Mouse (Mus musculus) myocyte (in vitro differentiated cells): Measurements from ENCODE around the gene Gm4894. TPM values are rescaled to one million over a fixed set of nuclear protein-coding genes. Genes with fewer than 3 reads are reported as not detected.

ENCODE experiments used
- H3K27me3 ChIP-seq: one replicate; pipeline ENCODE4 v1.6.1; 2011; ENCODE audit not compliant: control insufficient read depth, insufficient read depth, insufficient read length
- H3K36me3 ChIP-seq: one replicate; pipeline ENCODE4 v1.6.1; 2011; ENCODE audit not compliant: control insufficient read depth, insufficient read depth
- H3K4me2 ChIP-seq: one replicate; pipeline ENCODE4 v1.6.1; 2011; ENCODE audit warnings: low read depth, control low read depth
- H3K4me3 ChIP-seq: one replicate; pipeline ENCODE4 v1.5.1; 2011; ENCODE audit warnings: mild to moderate bottlenecking, control low read depth, moderate library complexity
- H3K79me2 ChIP-seq: one replicate; pipeline ENCODE4 v1.6.1; 2011; ENCODE audit not compliant: control insufficient read depth, insufficient read depth
- H3ac ChIP-seq: one replicate; pipeline ENCODE4 v1.6.1; 2011; ENCODE audit not compliant: control insufficient read depth, insufficient read length
- CEBPB ChIP-seq: IDR thresholded peaks from 2 replicates; pipeline ENCODE4 v1.6.1; 2011; ENCODE audit warnings: mild to moderate bottlenecking, moderate library complexity; ENCODE audit not compliant: poor library complexity, insufficient read depth, severe bottlenecking
- E2F4 ChIP-seq: IDR thresholded peaks from one replicate; pipeline ENCODE4 v1.6.1; 2011; ENCODE audit warnings: mild to moderate bottlenecking, control low read depth, moderate library complexity; ENCODE audit not compliant: insufficient read depth
- MAX ChIP-seq: IDR thresholded peaks from one replicate; pipeline ENCODE4 v1.6.1; 2011; ENCODE audit warnings: low read depth, mild to moderate bottlenecking, control low read depth
- MYOD1 ChIP-seq, 3 experiments: IDR thresholded peaks; one replicate each; pipeline ENCODE4 v1.6.1; 2011; ENCODE audit warnings: control low read depth in 2 of 3, low read depth in 2 of 3, mild to moderate bottlenecking in 2 of 3, moderate library complexity in 1 of 3; ENCODE audit not compliant: insufficient read length in 2 of 3, control insufficient read depth in 1 of 3
- MYOG ChIP-seq, 3 experiments: IDR thresholded peaks; one replicate each; pipeline ENCODE4 v1.6.1; 2011; ENCODE audit warnings: control low read depth in 2 of 3, low read depth in 2 of 3, mild to moderate bottlenecking in 2 of 3; ENCODE audit not compliant: insufficient read length in 2 of 3, control insufficient read depth in 1 of 3, insufficient read depth in 1 of 3
- POLR2A ChIP-seq: IDR thresholded peaks from one replicate; pipeline ENCODE4 v1.6.1; 2011; ENCODE audit warnings: low read depth, mild to moderate bottlenecking, control low read depth, moderate library complexity; ENCODE audit not compliant: insufficient read length
- POLR2AphosphoS2 ChIP-seq: IDR thresholded peaks from one replicate; pipeline ENCODE4 v1.6.1; 2011; ENCODE audit warnings: low read depth, control low read depth; ENCODE audit not compliant: insufficient read length
- REST ChIP-seq: IDR thresholded peaks from one replicate; pipeline ENCODE4 v1.6.1; 2011; ENCODE audit warnings: mild to moderate bottlenecking, control low read depth, moderate library complexity; ENCODE audit not compliant: insufficient read depth, insufficient read length
- SRF ChIP-seq: IDR thresholded peaks from one replicate; pipeline ENCODE4 v1.6.1; 2011; ENCODE audit warnings: low read depth; ENCODE audit not compliant: control insufficient read depth, insufficient read length
- TCF12 ChIP-seq: IDR thresholded peaks from one replicate; pipeline ENCODE4 v1.6.1; 2011; ENCODE audit warnings: mild to moderate bottlenecking, control low read depth; ENCODE audit not compliant: poor library complexity, insufficient read depth, severe bottlenecking
- TCF3 ChIP-seq: IDR thresholded peaks from one replicate; pipeline ENCODE4 v1.6.1; 2011; ENCODE audit warnings: low read depth, control low read depth; ENCODE audit not compliant: insufficient read length
- USF1 ChIP-seq: IDR thresholded peaks from one replicate; pipeline ENCODE4 v1.6.1; 2011; ENCODE audit warnings: low read depth, mild to moderate bottlenecking, control low read depth, moderate library complexity
- polyA plus RNA-seq: library from polyadenylated mRNA; unstranded; fragments of >200 nt; fragmentation: generic; extraction: Trizol; gene quantifications from one replicate; pipeline ENCODE4 v1.2.1, GENCODE M21; 2012; ENCODE audit warnings: missing spikeins

Gene Gm4894
- polyA plus RNA-seq, 1 experiment = not detected

- no peak overlapping the region for H3K4me3 ChIP-seq
- no peak overlapping the region for H3ac ChIP-seq
- no peak overlapping the region for H3K4me2 ChIP-seq
- no peak for TF ChIP-seq MYOG (IDR thresholded peaks at IDR 0.05; ENCODE audit: control insufficient read depth in 1 of 3, insufficient read depth in 1 of 3, insufficient read length in 2 of 3, low read depth in 2 of 3)
- TF ChIP-seq POLR2AphosphoS2 = no peak
- no peak for TF ChIP-seq E2F4
- TF ChIP-seq SRF = no peak
- TF ChIP-seq REST = no peak
- TF ChIP-seq MAX = no peak
- no peak for TF ChIP-seq USF1
- no peak for TF ChIP-seq CEBPB
- TF ChIP-seq TCF12 = no peak
- no peak for TF ChIP-seq TCF3
- TF ChIP-seq POLR2A = no peak
- no peak for TF ChIP-seq MYOD1 (IDR thresholded peaks at IDR 0.05; ENCODE audit: control insufficient read depth in 1 of 3, insufficient read length in 2 of 3, low read depth in 2 of 3)
- no peaks in the 10 kb centered on the region for H3K36me3 ChIP-seq
- no peaks in the 10 kb centered on the region for H3K79me2 ChIP-seq
- H3K27me3 ChIP-seq = no peaks in the 10 kb centered on the region
These were observed 25.6 kb downstream of the Gm4894 start for GRCm38 (mm10) chr9:49275976-49276375.

- Histone ChIP-seq H3K4me3 (no peak overlapping the region), H3K4me2 (no peak overlapping the region), H3K36me3 (no peaks in the 10 kb centered on the region), H3K27me3 (no peaks in the 10 kb centered on the region), H3K79me2 (no peaks in the 10 kb centered on the region), H3ac (no peak overlapping the region)
- TF ChIP-seq POLR2AphosphoS2 = no peak
- TF ChIP-seq USF1 = no peak
- TF ChIP-seq MYOD1 (IDR thresholded peaks at IDR 0.05; ENCODE audit: control insufficient read depth in 1 of 3, insufficient read length in 2 of 3, low read depth in 2 of 3) = no peak
- TF ChIP-seq TCF3 = no peak
- TF ChIP-seq POLR2A = no peak
- no peak for TF ChIP-seq MYOG (IDR thresholded peaks at IDR 0.05; ENCODE audit: control insufficient read depth in 1 of 3, insufficient read depth in 1 of 3, insufficient read length in 2 of 3, low read depth in 2 of 3)
These were observed 26.4 kb downstream of the Gm4894 start for GRCm38 (mm10) chr9:49276542-49277334.

- no peaks in the 10 kb centered on the region for H3K79me2 ChIP-seq
- no peak overlapping the region for H3K4me3 ChIP-seq
- H3K4me2 ChIP-seq = no peak overlapping the region
- H3K27me3 ChIP-seq = no peaks in the 10 kb centered on the region
- no peak for TF ChIP-seq REST
- TF ChIP-seq POLR2AphosphoS2 = no peak
- TF ChIP-seq MAX = no peak
- TF ChIP-seq TCF12 = no peak
- no peak overlapping the region for H3ac ChIP-seq
- H3K36me3 ChIP-seq = no peaks in the 10 kb centered on the region
These were observed 44.8 kb downstream of the Gm4894 start for GRCm38 (mm10) chr9:49295101-49295500.

GRCm38 (mm10) chr9:49307576-49307975 is 57.2 kb downstream of the Gm4894 start:
- TF ChIP-seq REST = no peak
- no peak for TF ChIP-seq MAX
- TF ChIP-seq SRF = no peak
- TF ChIP-seq TCF3 = no peak
- no peak for TF ChIP-seq POLR2AphosphoS2
- TF ChIP-seq MYOG (IDR thresholded peaks at IDR 0.05; ENCODE audit: control insufficient read depth in 1 of 3, insufficient read depth in 1 of 3, insufficient read length in 2 of 3, low read depth in 2 of 3) = no peak
- TF ChIP-seq POLR2A = no peak
- TF ChIP-seq CEBPB = no peak
- TF ChIP-seq MYOD1 (IDR thresholded peaks at IDR 0.05; ENCODE audit: control insufficient read depth in 1 of 3, insufficient read length in 2 of 3, low read depth in 2 of 3) = no peak
- TF ChIP-seq USF1 = no peak
- Histone ChIP-seq H3K79me2 (no peaks in the 10 kb centered on the region), H3K4me2 (no peak overlapping the region), H3K4me3 (no peak overlapping the region), H3ac (no peak overlapping the region), H3K27me3 (no peaks in the 10 kb centered on the region), H3K36me3 (no peaks in the 10 kb centered on the region)

- no peaks in the 10 kb centered on the region for H3K79me2 ChIP-seq
- H3ac ChIP-seq = no peak overlapping the region
- H3K27me3 ChIP-seq = no peaks in the 10 kb centered on the region
- no peak for TF ChIP-seq POLR2AphosphoS2
- no peak for TF ChIP-seq E2F4
- TF ChIP-seq SRF = no peak
- no peak for TF ChIP-seq MYOD1 (IDR thresholded peaks at IDR 0.05; ENCODE audit: control insufficient read depth in 1 of 3, insufficient read length in 2 of 3, low read depth in 2 of 3)
- TF ChIP-seq REST = no peak
- no peak for TF ChIP-seq USF1
- TF ChIP-seq CEBPB = no peak
- TF ChIP-seq MAX = no peak
- no peak for TF ChIP-seq MYOG (IDR thresholded peaks at IDR 0.05; ENCODE audit: control insufficient read depth in 1 of 3, insufficient read depth in 1 of 3, insufficient read length in 2 of 3, low read depth in 2 of 3)
- TF ChIP-seq POLR2A = no peak
- no peak overlapping the region for H3K4me2 ChIP-seq
- H3K36me3 ChIP-seq = no peaks in the 10 kb centered on the region
- no peak overlapping the region for H3K4me3 ChIP-seq
These were observed 60.5 kb downstream of the Gm4894 start for GRCm38 (mm10) chr9:49310821-49311220.
